ENCODE assay signal across 17 mouse cellular contexts in the genomic region with DNA sequence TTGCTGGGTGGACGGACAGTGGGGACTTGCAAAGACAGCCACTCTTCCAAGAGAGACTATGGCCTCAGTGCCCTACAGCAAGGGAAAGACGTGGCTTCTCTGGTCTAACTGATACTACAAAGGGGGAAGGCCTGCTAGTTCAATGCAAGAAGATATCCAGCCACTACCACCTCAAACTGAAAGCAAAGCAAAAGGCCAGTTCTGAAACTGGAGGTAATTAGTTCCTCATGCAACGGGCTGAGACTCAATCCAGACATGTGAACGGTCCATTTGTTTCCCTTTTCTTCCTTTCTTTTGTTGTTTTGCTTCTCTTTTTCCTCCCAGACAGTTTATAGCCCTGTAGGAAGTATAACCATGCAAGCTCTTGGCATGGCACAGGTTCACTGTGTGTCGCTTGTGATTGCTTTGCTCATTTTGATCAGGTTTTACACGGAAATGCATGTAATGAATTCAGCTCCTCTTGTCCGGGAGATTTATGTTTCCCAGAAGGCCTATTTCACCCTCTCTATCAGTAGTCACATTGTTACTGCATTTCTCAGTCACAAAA.
DNase-seq lines count a peak whose midpoint lies in the region; ATAC-seq and TF ChIP-seq lines count a peak whose summit lies in the region.
"Had no signal": no experiment of that assay in that cellular context is flagged by ENCODE, and none has a peak within 500 bp of the region (broad histone marks: within the 10 kb centered on the region; RNA-seq: fewer than 3 reads in every experiment).

No protein-coding gene starts in this region.

- peak; percentile 10 for DNase-seq in liver, adult 2 months (ENCODE audit: extremely low read depth, low read depth, low spot score)
- DNase-seq in liver = no peak
- DNase-seq in embryonic facial prominence, embryonic 10.5 days (ENCODE audit: low spot score) = peak; percentile 21
- peak; percentile 34 for DNase-seq in limb, embryonic 14.5 days (ENCODE audit: low spot score)
- DNase-seq in telencephalon, adult 2 months (ENCODE audit: low read depth, low spot score) = peak; percentile 12
- no peak for DNase-seq in urinary bladder, postnatal 25 days (ENCODE audit: low spot score)
- no peak for DNase-seq in Muller cell, postnatal 12 days (ENCODE audit: inconsistent ontology term)
- DNase-seq in frontal cortex, postnatal 36 days (ENCODE audit: low spot score in 2 of 2) = no peak
- DNase-seq: gastrocnemius, postnatal 25 days; thymus, postnatal 4 days had no signal

- no peak overlapping the region for H3K27ac ChIP-seq in liver, adult 2 months (replicated peaks; ENCODE audit: insufficient read depth, low read depth, low read length)
- H3K27ac ChIP-seq in embryonic facial prominence, embryonic 10.5 days (replicated peaks) = peak overlapping the region; percentile 76
- no peak overlapping the region for H3K27ac ChIP-seq in limb, embryonic 14.5 days (replicated peaks; ENCODE audit: low read depth, low read length)
- H3K27ac ChIP-seq: embryonic facial prominence, embryonic 13.5 days; heart, embryonic 15.5 days; kidney, embryonic 15.5 days had no signal

- WGBS in liver, adult 2 months = 84% methylated on average over 7 of the region's 7 CpGs
- 49% methylated on average over 7 of the region's 7 CpGs for WGBS in embryonic facial prominence, embryonic 10.5 days
- 24% methylated on average over 7 of the region's 7 CpGs for WGBS in limb, embryonic 14.5 days

- H3K4me3 ChIP-seq in liver, adult 2 months (ENCODE audit: insufficient read depth, low read depth, low read length) = no peak overlapping the region
- no peak overlapping the region for H3K4me3 ChIP-seq in embryonic facial prominence, embryonic 10.5 days
- H3K4me3 ChIP-seq in limb, embryonic 14.5 days (replicated peaks; ENCODE audit: low read length) = no peak overlapping the region
- H3K4me3 ChIP-seq: embryonic facial prominence, embryonic 13.5 days; heart, embryonic 15.5 days; kidney, embryonic 15.5 days had no signal

- no peaks in the 10 kb centered on the region for H3K36me3 ChIP-seq in liver, adult 2 months (ENCODE audit: control insufficient read depth, insufficient read depth, low read length)
- no peaks in the 10 kb centered on the region for H3K36me3 ChIP-seq in embryonic facial prominence, embryonic 10.5 days (replicated peaks)
- no peaks in the 10 kb centered on the region for H3K36me3 ChIP-seq in limb, embryonic 14.5 days (ENCODE audit: control insufficient read depth, insufficient read depth, low read length)
- H3K36me3 ChIP-seq: embryonic facial prominence, embryonic 13.5 days; heart, embryonic 15.5 days; kidney, embryonic 15.5 days had no signal

- no peaks in the 10 kb centered on the region for H3K9me3 ChIP-seq in embryonic facial prominence, embryonic 10.5 days
- H3K9me3 ChIP-seq in limb, embryonic 14.5 days (ENCODE audit: control insufficient read depth, low read length) = no peaks in the 10 kb centered on the region
- H3K9me3 ChIP-seq: embryonic facial prominence, embryonic 13.5 days; heart, embryonic 15.5 days; kidney, embryonic 15.5 days had no signal

- H3K27me3 ChIP-seq in liver, adult 2 months (ENCODE audit: control insufficient read depth, insufficient read depth, low read length) = no peaks in the 10 kb centered on the region
- no peaks in the 10 kb centered on the region for H3K27me3 ChIP-seq in embryonic facial prominence, embryonic 10.5 days (replicated peaks; ENCODE audit: low read depth, poor library complexity, severe bottlenecking)
- no peaks in the 10 kb centered on the region for H3K27me3 ChIP-seq in limb, embryonic 14.5 days (ENCODE audit: control insufficient read depth, insufficient read depth, low read length)
- H3K27me3 ChIP-seq: embryonic facial prominence, embryonic 13.5 days; heart, embryonic 15.5 days; kidney, embryonic 15.5 days had no signal

- no peak overlapping the region for H3K4me2 ChIP-seq in limb, embryonic 14.5 days (replicated peaks; ENCODE audit: low read depth, low read length, severe bottlenecking)
- H3K4me2 ChIP-seq: embryonic facial prominence, embryonic 13.5 days; heart, embryonic 15.5 days; kidney, embryonic 15.5 days; liver, embryonic 11.5 days had no signal

- no peak overlapping the region for H3K9ac ChIP-seq in liver, adult 2 months (ENCODE audit: low read depth, low read length)
- no peak overlapping the region for H3K9ac ChIP-seq in limb, embryonic 14.5 days (ENCODE audit: low read depth, low read length, severe bottlenecking)
- H3K9ac ChIP-seq: embryonic facial prominence, embryonic 13.5 days; heart, embryonic 15.5 days; kidney, embryonic 15.5 days had no signal

- no peaks in the 10 kb centered on the region for H3K79me2 ChIP-seq in liver, adult 2 months (ENCODE audit: control insufficient read depth, insufficient read depth, low read length)

- no peak for ATAC-seq in limb, embryonic 14.5 days (ENCODE audit: low FRiP score, low read depth)
- ATAC-seq: forebrain, embryonic 14.5 days; hindbrain, embryonic 16.5 days; lung, postnatal 0 days had no signal

- TF ChIP-seq POLR2A in liver, adult 2 months (IDR thresholded peaks at IDR 0.05; ENCODE audit: extremely low read depth, insufficient read depth, low read length) = no peak
- no peak for TF ChIP-seq POLR2A in limb, embryonic 14.5 days (IDR thresholded peaks at IDR 0.05; ENCODE audit: borderline replicate concordance, extremely low read depth, insufficient read depth, insufficient read length)

- H3K4me1 ChIP-seq in liver, adult 2 months (ENCODE audit: control insufficient read depth, insufficient read depth, low read length) = no peaks in the 10 kb centered on the region
- H3K4me1 ChIP-seq in embryonic facial prominence, embryonic 10.5 days = peaks cover 7% of the 10 kb centered on the region
- peaks cover 9% of the 10 kb centered on the region for H3K4me1 ChIP-seq in limb, embryonic 14.5 days (ENCODE audit: control insufficient read depth, insufficient read depth, low read length)
- H3K4me1 ChIP-seq: heart, embryonic 15.5 days had no signal

- no peak for TF ChIP-seq CTCF in liver, adult 2 months (IDR thresholded peaks at IDR 0.05; ENCODE audit: low read depth, low read length)

Comparison
In these comparisons a context has a peak if more than half of its experiments do, and no peak if none do; other contexts are left out.
1. DNase-seq: peak in liver, adult 2 months (single experiment), embryonic facial prominence, embryonic 10.5 days (single experiment), limb, embryonic 14.5 days (single experiment) and telencephalon, adult 2 months (single experiment); none in liver (single experiment), urinary bladder, postnatal 25 days (single experiment), Muller cell, postnatal 12 days (single experiment) and frontal cortex, postnatal 36 days (0 of 2).